Mouse (Mus musculus) left cerebral cortex, postnatal 25 days (tissue): ENCODE measurements around the gene Rusc1. TPM values are rescaled to one million over a fixed set of nuclear protein-coding genes. Genes with fewer than 3 reads are reported as not detected.

ENCODE experiments used
- DNase-seq, 2 experiments: peaks; one replicate each; pipeline ENCODE4 v3.0.0; 2022; ENCODE audit warnings: low spot score in 2 of 2, mixed read lengths in 1 of 2
- intact Hi-C: fragments of 180-260 bp; cut with DNase I; formaldehyde crosslinking; loops from one replicate; pipeline ENCODE4 v1.15.1; 2025
- total RNA-seq, 2 experiments: library from RNA; stranded (reverse); gene quantifications; 2 replicates each; pipeline ENCODE4 v1.2.3; 2021

Rusc1 gene
- 100 to 1,000 TPM; 189 to 195 TPM for total RNA-seq

- DNase-seq: peak; percentile 94 to 98
- intact Hi-C loops: loop anchor here (5.0 kb wide), 2 partner anchors 124 to 941 kb away; partner anchors contain the start of gene Thbs3
Measured at GRCm38 (mm10) chr3:89093175-89093574, at the start of gene Rusc1. Gene Rusc1, minus strand, starts transcription at chr3:89093311.

- DNase-seq: no peak
- intact Hi-C loops: no loop called here
Measured at GRCm38 (mm10) chr3:89136365-89136764, 43.3 kb upstream of the Rusc1 start.

GRCm38 (mm10) chr3:89135958-89136357 is 42.8 kb upstream of the Rusc1 start, which contains the start of gene Pklr:
Gene Pklr, plus strand, starts transcription at chr3:89136142.
- no peak for DNase-seq
- intact Hi-C loops: no loop called here

DNA sequence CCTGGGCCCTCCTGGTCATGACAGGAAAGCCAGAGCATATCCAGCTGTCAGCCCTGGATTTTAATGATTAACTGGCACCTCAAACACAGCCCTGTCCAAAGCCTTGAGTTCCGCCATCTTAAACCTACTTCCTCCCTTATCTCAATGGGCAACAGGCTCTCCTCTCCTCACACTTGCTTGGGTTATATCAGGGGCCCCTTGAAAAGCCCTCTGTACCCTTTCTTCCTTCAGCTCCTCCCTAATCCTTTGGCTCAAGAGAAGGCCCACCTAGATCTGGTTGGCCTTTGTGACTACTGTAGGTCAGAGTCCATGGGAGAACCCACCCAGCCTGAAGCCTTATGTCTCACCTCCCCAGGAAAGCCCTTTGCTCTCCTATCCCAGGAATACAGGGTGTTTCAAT is 40.6 kb upstream of the Rusc1 start:
- DNase-seq: no peak
- intact Hi-C loops: no loop called here

DNA sequence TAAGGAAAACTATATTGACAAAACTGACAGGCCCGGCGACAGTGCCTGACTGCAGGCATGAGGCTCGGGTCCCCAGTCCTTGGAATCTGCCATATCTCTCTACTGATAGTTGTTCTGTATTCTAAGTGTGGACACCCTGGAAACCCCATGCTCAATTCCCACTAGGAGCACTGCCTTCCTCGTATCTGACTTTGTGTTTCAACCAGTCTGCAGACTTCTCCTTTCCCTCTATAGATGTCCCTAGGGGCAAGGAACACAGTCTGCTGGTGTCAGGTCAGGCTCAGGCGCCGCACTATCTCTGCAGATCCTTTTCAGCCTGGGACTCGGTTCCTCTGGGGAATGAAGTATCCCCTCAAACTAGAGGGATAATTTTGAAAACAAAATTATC is 39.9 kb upstream of the Rusc1 start:
- intact Hi-C loops: no loop called here

DNA sequence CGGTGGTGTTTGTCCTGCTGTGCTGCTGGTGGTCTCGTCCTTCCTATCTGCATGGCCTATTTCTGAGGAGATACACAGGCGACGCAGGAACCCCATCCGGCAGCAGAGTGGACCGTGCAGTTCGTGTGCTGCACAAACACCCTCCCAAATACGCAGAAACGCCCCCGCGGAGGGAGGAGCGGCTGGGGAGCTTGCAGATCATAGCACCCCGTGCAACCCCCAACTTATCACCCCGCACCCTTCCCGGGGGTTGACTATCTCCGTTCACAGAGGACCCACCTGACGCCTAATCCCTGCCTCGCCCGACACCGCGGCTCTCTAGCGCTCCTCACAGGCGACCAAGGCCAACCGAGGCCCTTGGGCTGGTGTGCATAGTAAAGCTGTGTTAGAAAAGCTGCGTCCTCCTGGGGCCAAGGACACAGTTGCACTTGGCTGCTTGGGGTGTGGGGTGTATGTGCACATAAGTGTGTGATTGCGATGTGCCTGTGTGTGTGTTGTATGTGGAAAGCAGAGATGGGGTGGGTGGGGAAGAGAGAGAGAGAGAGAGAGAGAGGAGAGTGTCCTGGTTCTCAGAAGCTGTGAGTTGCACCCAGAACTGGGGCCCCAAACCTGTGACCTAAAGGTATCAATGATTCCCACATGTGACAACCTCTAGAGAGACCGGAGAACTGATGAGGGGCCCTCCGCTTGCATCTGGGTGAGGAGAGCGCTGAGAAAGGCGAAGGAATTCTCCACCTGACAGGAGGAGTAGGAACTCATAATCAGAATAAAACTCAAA is 39.4 kb upstream of the Rusc1 start:
- DNase-seq: peak; percentile 31 to 59
- intact Hi-C loops: loop anchor here (1.0 kb wide), 1 partner anchor 26 kb away; no protein-coding TSS in a partner anchor

More for the DNA sequence above, 39.9 kb upstream of the Rusc1 start:
- DNase-seq: no peak

DNA sequence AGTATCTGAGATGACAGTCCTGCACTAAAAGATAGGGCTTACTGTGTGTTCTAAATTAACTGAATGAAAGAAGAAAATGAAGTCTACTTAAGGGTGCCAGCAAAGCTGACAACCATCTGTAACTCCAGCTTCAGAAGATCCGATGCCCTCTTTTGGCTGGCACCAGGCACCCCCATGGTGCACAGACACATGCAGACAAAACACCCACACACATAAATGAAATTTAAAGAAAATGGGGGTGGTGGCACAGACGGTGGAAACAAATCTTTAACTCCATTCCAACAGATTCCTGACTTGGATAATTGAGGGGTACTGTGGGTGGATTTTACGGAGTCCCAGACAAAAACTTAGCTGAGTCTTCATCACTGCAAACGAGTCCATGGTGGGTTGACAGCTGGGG is 38.7 kb upstream of the Rusc1 start:
- DNase-seq: peak; percentile 63 to 94
- intact Hi-C loops: loop anchor here (1.0 kb wide), 1 partner anchor 26 kb away; no protein-coding TSS in a partner anchor

DNA sequence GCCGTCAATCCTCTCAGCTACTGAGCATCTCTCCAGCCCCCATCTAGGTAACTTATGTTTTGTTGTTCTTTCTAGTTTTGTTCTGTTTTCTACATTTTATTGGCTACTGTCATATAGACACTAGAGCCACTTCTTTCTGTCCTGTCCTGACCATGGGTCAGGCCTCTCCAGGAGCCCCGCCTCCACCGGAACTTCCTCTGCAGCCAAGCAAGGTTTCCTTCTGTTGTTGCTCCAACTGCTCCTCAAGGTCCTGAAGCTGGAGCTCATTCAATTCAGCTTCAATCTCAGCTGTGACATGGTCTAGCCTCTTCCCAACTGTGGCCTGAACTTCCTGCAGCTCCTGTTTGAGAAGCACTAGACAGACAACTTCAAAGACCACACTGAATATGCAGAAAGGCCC is 36.8 kb upstream of the Rusc1 start:
- intact Hi-C loops: no loop called here
- DNase-seq: no peak

- DNase-seq: no peak
- intact Hi-C loops: no loop called here
Measured at GRCm38 (mm10) chr3:89125981-89126380, 32.9 kb upstream of the Rusc1 start.

GRCm38 (mm10) chr3:89124241-89124640 is 31.1 kb upstream of the Rusc1 start:
- no peak for DNase-seq
- intact Hi-C loops: no loop called here

- intact Hi-C loops: no loop called here
- DNase-seq: no peak
Measured at GRCm38 (mm10) chr3:89123313-89123712, 30.2 kb upstream of the Rusc1 start.

DNA sequence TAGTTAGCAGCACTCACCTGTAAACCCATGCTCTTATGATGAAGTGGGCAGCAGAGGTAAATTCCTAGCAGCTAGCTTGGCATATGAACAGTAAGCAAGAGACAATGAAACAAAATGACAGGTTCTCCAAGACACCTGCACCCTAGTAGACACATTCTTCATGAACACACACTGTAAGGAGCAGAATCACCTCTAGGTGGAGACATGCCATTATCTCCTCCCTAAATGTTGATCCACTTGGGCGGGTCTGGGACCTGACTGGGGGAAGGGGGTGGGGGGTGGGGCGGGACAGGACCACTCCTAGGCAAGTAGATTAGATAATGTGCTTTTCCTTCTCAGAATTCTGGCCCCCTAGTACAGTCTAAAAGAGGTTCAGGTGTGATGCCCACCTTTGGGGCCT is 22.4 kb upstream of the Rusc1 start:
- peak in 1 of 2 experiments; percentile 49 for DNase-seq
- intact Hi-C loops: loop anchor here (2.0 kb wide), 1 partner anchor 43 kb away; no protein-coding TSS in a partner anchor

- DNase-seq: no peak
- intact Hi-C loops: no loop called here
Measured at GRCm38 (mm10) chr3:89113058-89113457, 19.9 kb upstream of the Rusc1 start.

DNA sequence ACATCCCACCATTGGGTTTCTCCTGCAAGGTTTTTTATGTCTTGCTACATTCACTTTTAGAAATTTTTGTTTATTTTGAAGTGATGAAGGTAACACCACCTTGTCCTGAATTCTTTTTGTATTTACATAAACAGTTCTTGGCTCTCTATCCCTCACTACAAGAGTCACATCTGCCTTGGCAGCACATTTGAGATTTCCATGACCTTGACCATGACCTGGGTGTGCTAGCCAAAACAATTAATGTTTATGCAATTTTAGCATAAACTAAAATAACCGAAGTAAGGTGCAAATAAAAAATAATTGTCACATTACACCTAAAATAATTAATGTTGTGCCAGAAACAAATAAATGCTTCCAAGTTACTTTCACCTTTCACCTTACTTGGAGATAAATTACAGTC is 15.0 kb upstream of the Rusc1 start:
- intact Hi-C loops: no loop called here
- no peak for DNase-seq

- intact Hi-C loops: no loop called here
- DNase-seq: no peak
Measured at GRCm38 (mm10) chr3:89107545-89107944, 14.4 kb upstream of the Rusc1 start.

DNA sequence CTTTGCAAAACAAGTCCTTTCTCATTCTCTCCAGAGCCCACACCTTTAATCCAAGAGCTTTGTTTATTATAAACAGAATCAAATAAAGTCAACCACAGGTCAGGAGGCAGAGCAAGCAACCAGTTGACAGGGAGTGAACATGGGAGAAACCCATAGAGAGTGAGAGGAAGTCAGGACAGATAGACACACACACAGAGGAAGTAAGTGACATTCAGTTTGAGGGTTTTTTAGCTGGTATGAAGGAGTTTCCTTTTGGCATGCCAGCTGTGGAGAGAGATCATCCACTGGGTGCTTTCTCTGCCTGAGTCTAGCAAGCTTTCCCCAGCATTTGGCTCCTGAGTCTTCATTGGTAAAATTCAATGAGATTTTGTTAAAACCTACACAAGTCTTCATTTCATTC is 13.8 kb upstream of the Rusc1 start:
- intact Hi-C loops: no loop called here
- DNase-seq: no peak

DNA sequence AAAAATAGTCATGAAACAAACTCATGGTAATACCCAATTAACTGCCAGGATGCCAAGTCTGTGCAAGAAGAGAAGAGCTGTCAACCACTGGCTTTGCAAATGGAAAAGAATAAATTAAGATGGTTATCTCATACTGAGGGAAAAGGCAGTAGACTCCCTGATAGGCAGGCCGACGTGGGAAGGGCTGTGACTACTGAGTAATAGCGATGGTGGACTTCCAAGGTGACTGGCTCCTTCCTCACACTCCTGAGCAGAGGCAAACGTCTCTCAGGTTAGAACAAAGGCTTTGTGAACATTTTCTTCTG is 10.1 kb upstream of the Rusc1 start:
- intact Hi-C loops: no loop called here
- no peak for DNase-seq

GRCm38 (mm10) chr3:89102495-89103290 is 9.6 kb upstream of the Rusc1 start:
- intact Hi-C loops: no loop called here
- DNase-seq: no peak

- intact Hi-C loops: no loop called here
- peak; percentile 97 to 100 for DNase-seq
Measured at GRCm38 (mm10) chr3:89101812-89102494, 8.8 kb upstream of the Rusc1 start, which contains the start of gene Fdps. Gene Fdps, minus strand, starts transcription at chr3:89101959.

DNA sequence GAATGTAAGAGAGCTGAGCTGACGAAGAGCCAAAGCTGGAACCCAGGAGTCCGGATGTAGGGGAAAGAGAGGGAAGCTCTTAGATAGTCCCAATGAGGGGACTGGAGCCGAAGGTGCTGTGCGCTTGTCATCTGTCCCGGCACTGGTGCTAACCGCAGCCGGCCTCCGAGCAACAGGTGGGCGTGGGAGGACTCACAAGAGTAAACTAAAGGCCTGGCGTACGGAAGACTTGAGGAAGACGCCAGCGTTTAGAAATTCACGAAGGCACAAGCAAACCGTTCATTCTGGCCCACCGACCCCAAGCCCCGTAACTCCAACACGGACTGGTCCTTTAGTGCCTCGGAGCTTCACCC is 8.3 kb upstream of the Rusc1 start:
- no peak for DNase-seq
- intact Hi-C loops: no loop called here
